ENCODE assay signal across 24 mouse cellular contexts in the genomic region with DNA sequence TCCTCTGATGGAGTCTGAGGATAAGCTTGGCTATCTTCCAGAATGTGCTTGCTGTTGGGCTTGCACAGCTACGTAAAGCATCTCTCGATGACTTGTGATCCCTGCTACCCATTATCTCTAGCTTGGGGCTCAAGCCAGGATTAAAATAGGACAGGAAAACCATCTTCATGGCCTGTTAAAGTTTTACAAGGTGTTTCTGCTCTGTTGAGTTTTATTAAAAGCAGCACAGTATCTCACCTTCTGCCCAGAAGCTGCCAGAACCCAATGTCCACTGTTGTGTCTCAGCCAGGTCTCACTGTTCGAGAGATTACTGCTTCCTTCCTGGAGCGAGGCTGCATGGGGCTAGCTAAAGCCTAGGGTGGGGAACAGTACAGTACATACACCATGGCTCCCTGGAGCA.
DNase-seq lines count a peak whose midpoint lies in the region; ATAC-seq and TF ChIP-seq lines count a peak whose summit lies in the region.
"Had no signal": no experiment of that assay in that cellular context is flagged by ENCODE, and none has a peak within 500 bp of the region (broad histone marks: within the 10 kb centered on the region; RNA-seq: fewer than 3 reads in every experiment).

No protein-coding gene starts in this region.

- no peak overlapping the region for H3K4me2 ChIP-seq in heart, postnatal 0 days (ENCODE audit: low read depth, low read length)
- H3K4me2 ChIP-seq in heart, embryonic 11.5 days, result no peak overlapping the region
- H3K4me2 ChIP-seq: embryonic facial prominence, embryonic 13.5 days; forebrain, embryonic 12.5 days; neural tube, embryonic 15.5 days; stomach, embryonic 15.5 days had no signal

- H3K27ac ChIP-seq in heart, postnatal 0 days (ENCODE audit: low read depth), result no peak overlapping the region
- H3K27ac ChIP-seq in heart, embryonic 11.5 days (ENCODE audit: low read depth, low read length), result no peak overlapping the region
- peak overlapping the region; percentile 67 for H3K27ac ChIP-seq in brown adipose tissue, adult 24 weeks (replicated peaks; ENCODE audit: low read depth, low read length)
- H3K27ac ChIP-seq: embryonic facial prominence, embryonic 13.5 days; forebrain, embryonic 12.5 days; heart, adult 2 months; kidney, postnatal 0 days; midbrain, embryonic 10.5 days; neural tube, embryonic 15.5 days; stomach, embryonic 15.5 days had no signal

- H3K27me3 ChIP-seq in heart, postnatal 0 days (ENCODE audit: control insufficient read depth, insufficient read depth, low read length), result no peaks in the 10 kb centered on the region
- no peaks in the 10 kb centered on the region for H3K27me3 ChIP-seq in heart, embryonic 11.5 days (ENCODE audit: control insufficient read depth, insufficient read depth, low read length)
- H3K27me3 ChIP-seq in Patski, result no peaks in the 10 kb centered on the region
- H3K27me3 ChIP-seq: neural tube, embryonic 15.5 days; stomach, embryonic 15.5 days had no signal

- H3K36me3 ChIP-seq in heart, postnatal 0 days (replicated peaks; ENCODE audit: control insufficient read depth, insufficient read depth, low read length), result no peaks in the 10 kb centered on the region
- H3K36me3 ChIP-seq in heart, embryonic 11.5 days (ENCODE audit: control insufficient read depth, insufficient read depth, low read length), result no peaks in the 10 kb centered on the region
- H3K36me3 ChIP-seq: embryonic facial prominence, embryonic 13.5 days; forebrain, embryonic 12.5 days; midbrain, embryonic 10.5 days; neural tube, embryonic 15.5 days; stomach, embryonic 15.5 days had no signal

- H3K4me1 ChIP-seq in heart, postnatal 0 days (ENCODE audit: control insufficient read depth, insufficient read depth), result peaks cover 13% of the 10 kb centered on the region
- peaks cover 2% of the 10 kb centered on the region; the same call in 1 of the 2 replicates for H3K4me1 ChIP-seq in heart, embryonic 11.5 days (ENCODE audit: control insufficient read depth, insufficient read depth, low read length)
- H3K4me1 ChIP-seq in brown adipose tissue, adult 24 weeks (ENCODE audit: control insufficient read depth, insufficient read depth, insufficient read length, low read length), result peaks cover 4% of the 10 kb centered on the region; the same call in 1 of the 2 replicates
- H3K4me1 ChIP-seq: embryonic facial prominence, embryonic 13.5 days; stomach, embryonic 15.5 days had no signal

- no peaks in the 10 kb centered on the region for H3K9me3 ChIP-seq in heart, postnatal 0 days (replicated peaks; ENCODE audit: control insufficient read depth, low read length)
- no peaks in the 10 kb centered on the region for H3K9me3 ChIP-seq in heart, embryonic 11.5 days (replicated peaks; ENCODE audit: control insufficient read depth, low read length)
- H3K9me3 ChIP-seq: embryonic facial prominence, embryonic 13.5 days; forebrain, embryonic 12.5 days; midbrain, embryonic 10.5 days; neural tube, embryonic 15.5 days; stomach, embryonic 15.5 days had no signal

- in situ Hi-C loops in Patski (cut with MboI; ENCODE audit: low pct_unique_long_range_greater_than_20kb), result no loop called here

- ATAC-seq in heart, postnatal 0 days (ENCODE audit: insufficient read depth, low read depth), result no peak; the same call in 1 of the 2 replicates
- no peak for ATAC-seq in heart, embryonic 11.5 days (replicated peaks; ENCODE audit: insufficient number of reproducible peaks, low FRiP score, low TSS enrichment)
- ATAC-seq in Patski, result peak; percentile 71
- ATAC-seq: activated CD4-positive, CD25-positive, alpha-beta regulatory T cell, adult 4 months; lung, postnatal 0 days had no signal

- CTCF ChIA-PET in Patski (lab: Charles Lee), result interaction anchor here (1.3 kb wide), 1 partner anchor 11 kb away, joined by 3 read pairs; no protein-coding TSS in a partner anchor

- no peak for TF ChIP-seq CTCF in heart, postnatal 0 days (IDR thresholded peaks at IDR 0.05; ENCODE audit: low read depth)
- no peak for TF ChIP-seq CTCF in Patski (IDR thresholded peaks at IDR 0.05)

- DNase-seq in heart, postnatal 0 days (ENCODE audit: low spot score), result peak; percentile 18
- DNase-seq in Patski (ENCODE audit: low read depth, low spot score), result peak; percentile 64
- DNase-seq in kidney, postnatal 10 days, result peak; percentile 34
- no peak for DNase-seq in thymus, postnatal 14 days
- DNase-seq in thymus, postnatal 36 days, result no peak
- DNase-seq: adrenal gland, postnatal 14 days; cerebellum, adult 8-10 months; cerebellum, postnatal 36 days; embryo, embryonic 11 days; gastrocnemius, postnatal 25 days; heart, adult 2 months; layer of hippocampus, adult 9-11 months; thymus, postnatal 4 days had no signal

- TF ChIP-seq EP300 in heart, postnatal 0 days (IDR thresholded peaks at IDR 0.05; ENCODE audit: low read depth), result no peak

- no peak overlapping the region for H3K4me3 ChIP-seq in heart, postnatal 0 days (ENCODE audit: low read depth, low read length)
- H3K4me3 ChIP-seq in heart, embryonic 11.5 days (ENCODE audit: low read depth, low read length), result no peak overlapping the region
- no peak overlapping the region for H3K4me3 ChIP-seq in brown adipose tissue, adult 24 weeks (ENCODE audit: insufficient read depth, low read depth, low read length)
- H3K4me3 ChIP-seq: embryonic facial prominence, embryonic 13.5 days; erythroblast, embryonic 14.5 days; forebrain, embryonic 12.5 days; heart, adult 2 months; midbrain, embryonic 10.5 days; neural tube, embryonic 15.5 days; stomach, embryonic 15.5 days had no signal

- no peak overlapping the region for H3K9ac ChIP-seq in heart, postnatal 0 days (replicated peaks; ENCODE audit: low read depth, low read length)
- no peak overlapping the region for H3K9ac ChIP-seq in heart, embryonic 11.5 days (ENCODE audit: low read depth, low read length)
- H3K9ac ChIP-seq: embryonic facial prominence, embryonic 13.5 days; forebrain, embryonic 12.5 days; neural tube, embryonic 15.5 days; stomach, embryonic 15.5 days had no signal

- 15% methylated on average over 4 of the region's 4 CpGs for WGBS in heart, postnatal 0 days
- WGBS in heart, embryonic 11.5 days (ENCODE audit: insufficient replicate concordance), result 50% methylated on average over 4 of the region's 4 CpGs

- POLR2A ChIA-PET in Patski (lab: Charles Lee), result interaction anchor here (1.2 kb wide), 1 partner anchor 43 kb away, joined by 6 read pairs; no protein-coding TSS in a partner anchor

Comparison
In these comparisons a context has a peak if more than half of its experiments do, and no peak if none do; other contexts are left out.
1. DNase-seq: peak in heart, postnatal 0 days (single experiment), Patski (single experiment) and kidney, postnatal 10 days (single experiment); none in thymus, postnatal 14 days (single experiment) and thymus, postnatal 36 days (0 of 2).